Mouse (Mus musculus) intestine, embryonic 16.5 days (tissue): ENCODE measurements around the gene Rad9b. TPM values are rescaled to one million over a fixed set of nuclear protein-coding genes. Genes with fewer than 3 reads are reported as not detected.
"Not testable (repeated sequence)": the region's sequence is repeated elsewhere in the genome, so short reads cannot be mapped to it uniquely, and the experiment has no call there.

Experiments used
- ATAC-seq: fragments of 200-750 bp; cut with Nextera tagmentation; 2 replicates; pipeline ENCODE4 v1.8.0; 2017; ENCODE audit warnings: moderate TSS enrichment, moderate library complexity
- H3K27ac ChIP-seq: fragments of 300-500 bp; sonication (generic); 2 replicates; pipeline ENCODE4 v1.5.1; 2014; ENCODE audit warnings: mild to moderate bottlenecking, low read length
- H3K27me3 ChIP-seq: fragments of 300-500 bp; sonication (generic); replicated peaks from 2 replicates; pipeline ENCODE4 v1.6.1; 2014; ENCODE audit warnings: low read length, control low read depth, mixed read lengths; ENCODE audit not compliant: control insufficient read depth, insufficient read depth
- H3K36me3 ChIP-seq: fragments of 300-500 bp; sonication (generic); 2 replicates; pipeline ENCODE4 v1.6.1; 2014; ENCODE audit warnings: low read length, control low read depth; ENCODE audit not compliant: control insufficient read depth, insufficient read depth
- H3K4me1 ChIP-seq: fragments of 300-500 bp; sonication (generic); 2 replicates; pipeline ENCODE4 v1.6.1; 2014; ENCODE audit warnings: low read length, control low read depth, mixed read lengths; ENCODE audit not compliant: control insufficient read depth, insufficient read depth
- H3K4me2 ChIP-seq: fragments of 300-500 bp; sonication (generic); 2 replicates; pipeline ENCODE4 v1.6.1; 2014; ENCODE audit warnings: low read depth, low read length, control low read depth
- H3K4me3 ChIP-seq: fragments of 300-500 bp; sonication (generic); 2 replicates; pipeline ENCODE4 v1.5.1; 2014; ENCODE audit warnings: mild to moderate bottlenecking, low read length
- H3K9ac ChIP-seq: fragments of 300-500 bp; sonication (generic); 2 replicates; pipeline ENCODE4 v1.6.1; 2014; ENCODE audit warnings: low read depth, low read length
- H3K9me3 ChIP-seq: fragments of 300-500 bp; sonication (generic); 2 replicates; pipeline ENCODE4 v1.6.1; 2016; ENCODE audit warnings: low read length, control low read depth; ENCODE audit not compliant: control insufficient read depth
- WGBS: fragments of 180-500 bp; shearing (Covaris S2); extraction: QIAGEN DNeasy Blood & Tissue Kit; methylation state at CpG from one replicate; pipeline ENCODE4 v1.1.7; 2014; 5-methylcytosine and 5-hydroxymethylcytosine counted together
- polyA plus RNA-seq: library from polyadenylated mRNA; unstranded; fragments of >200 nt; fragmentation: Nextera tagmentation; extraction: Ambion mirVana; gene quantifications from 2 replicates; pipeline ENCODE4 v1.2.1, GENCODE M21; 2015

The Rad9b gene
- polyA plus RNA-seq, 1 experiment from 2014 or later, result 7.4 TPM

DNA sequence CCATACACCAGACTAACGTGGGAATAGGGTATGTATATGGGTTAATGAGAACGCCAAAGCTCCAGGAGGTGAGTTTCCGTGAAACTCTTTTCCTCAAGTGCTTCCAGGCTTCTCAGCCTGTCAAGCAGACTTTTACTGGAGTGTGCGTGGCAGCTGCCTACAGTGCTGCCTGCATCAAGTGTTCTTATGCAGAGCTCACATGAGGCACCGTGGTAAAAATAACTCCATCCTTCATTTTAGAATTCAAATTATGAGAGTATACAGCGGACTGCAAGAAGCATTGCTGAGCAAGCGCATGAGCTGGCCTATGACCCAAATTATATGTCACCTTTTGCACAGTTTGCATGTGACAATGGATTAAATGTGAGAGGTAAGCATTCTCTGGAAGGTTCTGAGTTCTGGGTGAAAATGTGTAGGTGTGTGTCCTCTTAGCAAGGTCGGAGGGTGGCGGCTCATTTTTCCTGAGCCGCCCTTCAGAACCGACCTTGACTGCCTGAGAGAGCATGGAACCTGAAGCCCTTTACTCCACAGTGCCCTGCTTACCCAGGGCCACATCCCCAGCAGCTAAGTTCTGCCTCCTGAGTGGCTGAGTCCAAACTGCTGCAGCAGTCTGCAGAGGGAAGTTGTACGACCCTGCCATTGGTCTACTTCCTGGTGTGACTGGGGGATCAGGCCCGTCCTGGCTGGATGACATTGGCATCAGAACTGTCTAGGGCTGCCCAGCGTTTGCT, 34.4 kb downstream of the Rad9b start:
- no peak overlapping the region for H3K9ac ChIP-seq
- 0 out of 2 replicates have a peak, but pooled peaks cover 2% of the 10 kb centered on the region for H3K36me3 ChIP-seq
- H3K27me3 ChIP-seq, result no peaks in the 10 kb centered on the region
- no peak overlapping the region for H3K4me2 ChIP-seq
- peak overlapping the region; percentile 21; the same call in 1 of the 2 replicates for H3K27ac ChIP-seq
- H3K4me3 ChIP-seq, result no peak overlapping the region
- H3K4me1 ChIP-seq, result no peaks in the 10 kb centered on the region
- no peak for ATAC-seq
- H3K9me3 ChIP-seq, result no peaks in the 10 kb centered on the region
- 75% methylated on average over 14 of the region's 14 CpGs for WGBS

DNA sequence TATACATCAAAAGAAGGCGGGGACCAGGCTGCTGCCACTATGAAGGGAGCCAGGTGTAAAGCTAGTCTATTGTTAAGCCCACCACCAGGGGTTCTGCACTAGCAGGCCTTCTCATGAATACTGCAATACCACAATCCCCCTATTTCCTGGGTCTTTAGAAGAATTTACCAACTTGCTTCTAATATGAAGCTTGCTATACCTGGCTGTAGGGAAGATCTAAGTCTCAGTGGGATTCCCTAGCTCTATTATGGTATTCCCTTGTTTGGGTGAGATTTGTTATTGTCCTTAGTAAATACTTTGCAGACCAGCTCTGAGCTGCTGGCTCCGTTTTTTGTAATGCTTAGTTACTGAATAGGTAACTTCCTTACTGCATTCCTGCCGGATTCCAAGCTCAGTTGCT, 35.1 kb downstream of the Rad9b start:
- not testable (repeated sequence) for H3K9ac ChIP-seq, H3K4me1 ChIP-seq, H3K4me3 ChIP-seq, H3K36me3 ChIP-seq, H3K4me2 ChIP-seq, H3K9me3 ChIP-seq, ATAC-seq, H3K27ac ChIP-seq, H3K27me3 ChIP-seq
- 72% methylated on average over 3 of the region's 3 CpGs for WGBS

DNA sequence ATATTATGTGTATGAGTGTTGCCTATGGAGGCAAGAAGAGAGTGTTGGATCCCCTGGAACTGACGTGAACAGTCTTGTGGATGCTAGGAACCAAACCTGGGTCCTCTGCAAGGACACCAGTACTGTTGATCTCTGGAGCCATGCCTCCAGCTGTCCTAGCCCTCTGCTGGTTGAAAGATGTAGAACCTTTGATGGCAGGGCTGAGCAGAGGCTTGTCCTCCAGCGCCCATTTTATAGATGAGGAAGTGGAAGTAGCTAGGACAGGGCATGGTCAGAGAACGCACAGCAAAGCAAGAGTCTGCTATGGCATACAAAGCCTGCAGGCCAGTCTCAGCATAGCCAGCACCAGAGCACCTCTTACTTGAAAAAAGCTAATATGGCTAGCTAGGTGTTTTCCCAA, 35.9 kb downstream of the Rad9b start:
- Histone ChIP-seq H3K9me3 (no peaks in the 10 kb centered on the region), H3K4me1 (no peaks in the 10 kb centered on the region), H3K27me3 (no peaks in the 10 kb centered on the region), H3K27ac (no peak overlapping the region), H3K4me3 (no peak overlapping the region), H3K4me2 (no peak overlapping the region), H3K9ac (no peak overlapping the region), H3K36me3 (no peaks in the 10 kb centered on the region; the same call in 1 of the 2 replicates)
- 84% methylated on average over 3 of the region's 3 CpGs for WGBS
- ATAC-seq, result no peak; the same call in 1 of the 2 replicates

DNA sequence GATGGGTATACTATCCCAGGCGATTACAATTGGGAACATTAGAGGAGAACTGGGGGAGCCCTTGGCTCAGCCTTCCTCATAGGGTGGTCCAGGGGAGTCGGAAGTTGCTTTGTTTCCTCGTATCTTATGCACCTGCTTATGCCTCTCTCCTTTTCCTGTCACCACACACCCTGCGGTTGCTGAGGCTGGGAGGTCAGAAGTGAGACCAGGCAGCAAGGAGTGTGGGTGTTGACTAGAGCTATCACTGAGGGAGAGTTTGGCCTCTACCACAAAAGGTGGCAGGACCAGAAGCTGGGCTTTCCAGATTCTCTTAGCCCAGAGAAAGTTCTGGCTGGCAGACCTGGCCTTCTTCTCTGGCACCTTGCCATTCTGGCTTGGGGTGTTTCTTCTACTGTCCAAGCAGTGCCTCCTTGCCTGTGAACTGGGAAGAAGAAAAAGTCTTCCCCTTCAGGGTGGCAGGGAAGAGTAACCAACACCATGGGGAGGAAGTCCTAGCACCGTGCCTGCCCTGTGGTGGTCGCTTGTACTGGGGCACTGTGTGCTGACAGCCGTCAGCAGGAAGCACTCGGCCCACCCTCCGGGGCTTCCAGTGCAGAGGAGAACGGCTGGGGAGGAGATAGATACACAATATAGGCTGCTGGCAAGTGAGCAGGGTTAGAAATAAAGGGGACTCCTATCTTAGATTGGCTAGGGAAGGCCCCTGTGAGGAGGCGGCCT, 36.5 kb downstream of the Rad9b start:
- Histone ChIP-seq H3K9ac (no peak overlapping the region), H3K36me3 (no peaks in the 10 kb centered on the region; the same call in 1 of the 2 replicates)
- 79% methylated on average over 11 of the region's 11 CpGs for WGBS

DNA sequence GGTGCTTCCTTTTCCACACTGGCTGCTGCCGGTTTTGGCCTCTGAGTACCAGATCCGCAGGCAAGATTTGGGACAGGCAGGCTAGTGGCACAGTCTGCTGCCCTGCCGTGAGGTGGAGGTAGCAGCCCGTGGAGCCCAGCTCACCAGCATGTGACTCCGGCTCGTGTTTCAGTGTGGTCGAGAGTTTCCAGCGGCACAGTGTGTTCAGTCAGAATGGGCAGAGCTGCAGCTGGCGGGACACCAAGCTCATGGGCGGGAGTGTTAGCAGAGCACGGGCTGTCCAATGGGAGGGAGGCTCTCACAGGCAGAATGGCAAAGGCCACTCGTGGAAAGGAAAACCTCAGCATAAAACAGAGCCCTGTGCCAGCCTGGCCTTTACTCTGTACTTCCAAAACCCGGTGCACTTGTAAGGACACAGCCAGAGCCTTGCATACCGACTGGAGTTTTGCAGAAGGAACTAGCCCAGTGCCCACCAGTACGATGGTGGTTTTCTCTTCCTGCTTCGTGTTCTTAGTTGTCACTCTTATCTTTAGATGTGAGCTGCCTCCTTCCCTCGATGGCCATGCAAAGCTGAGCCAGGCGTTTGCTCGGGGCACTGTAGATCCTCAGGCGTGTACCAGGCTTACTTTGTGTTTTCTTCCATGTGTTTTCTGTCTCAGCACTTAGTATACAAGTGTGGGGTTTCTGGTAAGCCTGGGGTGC, 38.9 kb downstream of the Rad9b start:
- no peak overlapping the region for H3K4me2 ChIP-seq
- 67% methylated on average over 20 of the region's 20 CpGs for WGBS
- H3K27ac ChIP-seq, result no peak overlapping the region
- no peak overlapping the region for H3K4me3 ChIP-seq
- no peaks in the 10 kb centered on the region for H3K27me3 ChIP-seq
- ATAC-seq, result peak; percentile 62; the same call in 1 of the 2 replicates
- no peaks in the 10 kb centered on the region for H3K9me3 ChIP-seq
- H3K9ac ChIP-seq, result 0 out of 2 replicates have a peak overlapping the region, but pooled peaks have one; percentile 2
- H3K36me3 ChIP-seq, result no peaks in the 10 kb centered on the region; the same call in 1 of the 2 replicates
- H3K4me1 ChIP-seq, result no peaks in the 10 kb centered on the region

More for the DNA sequence above, 36.5 kb downstream of the Rad9b start:
- ATAC-seq, result no peak
- Histone ChIP-seq H3K9me3 (no peaks in the 10 kb centered on the region), H3K27ac (no peak overlapping the region), H3K4me2 (no peak overlapping the region), H3K27me3 (no peaks in the 10 kb centered on the region), H3K4me3 (no peak overlapping the region), H3K4me1 (no peaks in the 10 kb centered on the region)

DNA sequence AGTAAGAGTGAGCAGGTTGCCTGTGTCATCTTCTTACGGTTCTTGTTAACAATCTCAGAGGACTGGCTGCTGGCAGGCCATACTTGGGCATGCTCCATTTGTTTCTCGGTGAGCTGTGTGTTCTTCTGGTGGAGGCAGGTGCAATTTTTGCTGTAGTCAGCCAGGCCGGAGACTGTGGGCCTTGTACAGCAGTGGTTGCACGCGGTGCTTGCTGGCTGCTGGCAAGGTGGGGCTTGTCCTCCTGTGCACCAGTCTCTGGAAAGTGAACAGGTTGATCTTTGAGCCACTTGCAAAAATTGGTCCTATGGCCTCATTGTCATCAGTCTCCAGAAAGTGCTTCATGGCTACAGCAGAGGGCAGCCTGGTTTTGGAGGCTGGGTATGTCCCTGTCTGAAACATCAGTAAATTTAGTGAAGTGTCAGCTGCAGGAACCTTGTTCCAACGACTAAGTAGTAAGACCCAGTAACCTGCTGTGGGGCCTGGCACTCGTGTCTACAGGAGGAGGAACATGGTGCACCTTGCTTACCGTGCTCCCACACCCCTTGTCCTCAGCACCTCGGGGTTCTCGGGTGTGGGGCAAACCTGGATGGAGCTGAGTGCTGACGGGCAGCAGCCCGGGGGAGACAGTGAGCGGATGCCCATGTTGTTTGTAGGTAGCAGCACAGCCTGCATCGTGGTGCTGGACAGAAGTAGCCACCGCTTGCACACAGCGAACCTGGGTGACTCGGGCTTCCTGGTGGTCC, 40.9 kb downstream of the Rad9b start:
- Histone ChIP-seq H3K27me3 (no peaks in the 10 kb centered on the region), H3K9me3 (no peaks in the 10 kb centered on the region), H3K27ac (no peak overlapping the region), H3K9ac (no peak overlapping the region), H3K4me1 (no peaks in the 10 kb centered on the region), H3K36me3 (no peaks in the 10 kb centered on the region; the same call in 1 of the 2 replicates), H3K4me2 (no peak overlapping the region), H3K4me3 (no peak overlapping the region)
- no peak for ATAC-seq
- 87% methylated on average over 17 of the region's 17 CpGs for WGBS

DNA sequence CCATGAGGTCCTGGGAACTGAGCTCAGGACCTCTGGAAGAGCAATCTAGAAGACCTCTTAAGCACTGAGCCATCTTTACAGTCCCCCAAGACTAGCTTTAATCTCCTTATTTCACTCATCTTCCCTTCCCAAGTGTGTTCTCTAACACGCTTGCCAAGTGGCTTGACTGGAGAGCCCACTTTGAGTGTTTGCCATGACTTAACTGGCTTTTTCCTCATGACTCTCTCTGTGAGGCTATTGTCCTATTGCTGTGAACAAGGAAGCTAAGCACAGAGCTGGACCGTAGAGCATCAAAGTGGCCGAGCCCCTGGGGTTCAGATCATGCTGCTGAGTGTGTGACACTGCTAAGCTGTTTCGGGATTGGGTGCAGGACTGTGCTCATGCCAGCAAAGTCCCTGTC, 41.7 kb downstream of the Rad9b start:
- WGBS, result 94% methylated on average over 4 of the region's 4 CpGs
- H3K36me3 ChIP-seq, result no peaks in the 10 kb centered on the region; the same call in 1 of the 2 replicates

DNA sequence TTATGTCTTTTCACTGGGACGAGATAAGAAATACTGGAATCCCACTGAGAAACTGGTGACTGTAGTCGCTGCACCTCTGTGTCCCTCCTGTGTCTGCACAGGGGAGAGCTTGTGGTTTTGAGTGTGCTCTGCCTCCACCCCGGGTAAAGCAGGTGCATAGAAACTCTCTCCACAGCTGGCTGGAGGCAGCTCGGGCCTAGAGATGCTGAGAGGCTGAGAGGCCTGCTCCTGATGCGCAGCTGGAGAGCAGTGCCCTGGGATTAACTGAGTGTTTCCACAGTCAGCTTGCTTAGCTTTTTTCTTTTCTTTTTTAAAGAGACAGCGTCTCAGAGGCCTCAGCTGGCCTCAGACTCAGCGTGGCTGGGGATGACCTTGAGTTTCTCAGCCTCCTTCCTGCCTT, 42.3 kb downstream of the Rad9b start:
- Histone ChIP-seq H3K4me3 (no peak overlapping the region), H3K27me3 (no peaks in the 10 kb centered on the region), H3K4me1 (no peaks in the 10 kb centered on the region), H3K9ac (no peak overlapping the region), H3K36me3 (no peaks in the 10 kb centered on the region; the same call in 1 of the 2 replicates), H3K27ac (no peak overlapping the region), H3K4me2 (no peak overlapping the region), H3K9me3 (no peaks in the 10 kb centered on the region)
- no peak for ATAC-seq
- 70% methylated on average over 7 of the region's 7 CpGs for WGBS

More for the DNA sequence above, 41.7 kb downstream of the Rad9b start:
- Histone ChIP-seq H3K27me3 (no peaks in the 10 kb centered on the region), H3K4me2 (no peak overlapping the region), H3K4me1 (no peaks in the 10 kb centered on the region), H3K9me3 (no peaks in the 10 kb centered on the region), H3K9ac (no peak overlapping the region), H3K27ac (no peak overlapping the region), H3K4me3 (no peak overlapping the region)
- no peak for ATAC-seq
